Mouse (Mus musculus) activated CD4-positive, CD25-positive, alpha-beta regulatory T cell, adult 4 months (primary cell): ENCODE results near the gene 1810030O07Rik. TPM values are rescaled to one million over a fixed set of nuclear protein-coding genes. Genes with fewer than 3 reads are reported as not detected.
"Not testable (repeated sequence)": the region's sequence is repeated elsewhere in the genome, so short reads cannot be mapped to it uniquely, and the experiment has no call there.

Source experiments
- ATAC-seq: one replicate; pipeline ENCODE4 v1.8.0; 2017
- polyA plus RNA-seq, 2 experiments: library from polyadenylated mRNA; unstranded; fragments of 100-300 nt; shearing (Covaris generic); gene quantifications; one replicate each; pipeline ENCODE4 v1.2.1; 2017

Gene 1810030O07Rik
- 10 to 100 TPM; 59.8 to 60.7 TPM for polyA plus RNA-seq

GRCm38 (mm10) chrX:12673054-12673775 lies at the start of gene 1810030O07Rik:
Gene 1810030O07Rik (minus strand): TSS chrX:12673668.
- peak; percentile 98 for ATAC-seq

GRCm38 (mm10) chrX:12716036-12716435 lies 42.6 kb upstream of the 1810030O07Rik start:
- no peak for ATAC-seq

- ATAC-seq, result no peak
Observed at GRCm38 (mm10) chrX:12713796-12714195, 40.3 kb upstream of the 1810030O07Rik start.

- no peak for ATAC-seq
Observed at GRCm38 (mm10) chrX:12686910-12687309, 13.4 kb upstream of the 1810030O07Rik start.

- no peak for ATAC-seq
Observed at GRCm38 (mm10) chrX:12686071-12686470, 12.6 kb upstream of the 1810030O07Rik start.

GRCm38 (mm10) chrX:12677396-12677795 lies 3.9 kb upstream of the 1810030O07Rik start:
- no peak for ATAC-seq

GRCm38 (mm10) chrX:12653879-12654278 lies 19.6 kb downstream of the 1810030O07Rik start:
- ATAC-seq, result no peak

GRCm38 (mm10) chrX:12651906-12652305 lies 21.6 kb downstream of the 1810030O07Rik start:
- no peak for ATAC-seq

- no peak for ATAC-seq
Observed at GRCm38 (mm10) chrX:12645531-12646304, 27.8 kb downstream of the 1810030O07Rik start.

GRCm38 (mm10) chrX:12644976-12645375 lies 28.5 kb downstream of the 1810030O07Rik start:
- ATAC-seq, result no peak

- ATAC-seq, result no peak
Observed at GRCm38 (mm10) chrX:12625131-12625530, 48.3 kb downstream of the 1810030O07Rik start.

GRCm38 (mm10) chrX:12612360-12612759 lies 61.1 kb downstream of the 1810030O07Rik start:
- not testable (repeated sequence) for ATAC-seq

GRCm38 (mm10) chrX:12611211-12611610 lies 62.3 kb downstream of the 1810030O07Rik start:
- ATAC-seq, result no peak

- ATAC-seq, result not testable (repeated sequence)
Observed at GRCm38 (mm10) chrX:12610541-12610940, 62.9 kb downstream of the 1810030O07Rik start.

Other genes with a start within 250 kb of the 1810030O07Rik start
- 10 to 100 TPM; 60.7 to 68.1 TPM for gene Atp6ap2, start 85.9 kb downstream of the 1810030O07Rik start, polyA plus RNA-seq
- gene Med14, start 88.4 kb upstream of the 1810030O07Rik start, polyA plus RNA-seq, result 10 to 100 TPM; 11.1 to 11.8 TPM